Mouse (Mus musculus) liver, embryonic 12.5 days (tissue): ENCODE results near the gene 1700019D03Rik. TPM values are rescaled to one million over a fixed set of nuclear protein-coding genes. Genes with fewer than 3 reads are reported as not detected.

Experiments used
- polyA plus RNA-seq: library from polyadenylated mRNA; unstranded; fragments of >200 nt; fragmentation: Nextera tagmentation; extraction: Ambion mirVana; gene quantifications from 2 replicates; pipeline ENCODE4 v1.2.1, GENCODE M21; 2016

Gene 1700019D03Rik
- polyA plus RNA-seq, 1 experiment from 2014 or later: 8.0 TPM

Other genes with a start within 250 kb of the 1700019D03Rik start
- 5.4 and 6.2 TPM in 2 replicates for gene Inpp1, start 202.5 kb downstream of the 1700019D03Rik start, polyA plus RNA-seq
- 20.4 and 21.2 TPM in 2 replicates for gene Hibch, start 175.2 kb downstream of the 1700019D03Rik start, polyA plus RNA-seq
- 0.07 and 0.22 TPM in 2 replicates for gene Mstn, start 41.5 kb upstream of the 1700019D03Rik start, polyA plus RNA-seq
- not detected in 2 replicates for gene 1700019A02Rik, start 167.5 kb upstream of the 1700019D03Rik start, polyA plus RNA-seq